Mouse (Mus musculus): ENCODE data around the gene Kbtbd12. TPM values are rescaled to one million over a fixed set of nuclear protein-coding genes. Genes with fewer than 3 reads are reported as not detected.
A peak's percentile ranks its signal among the peaks of the same experiment; 100 is the strongest.

Kbtbd12 gene
- polyA plus RNA-seq, 1 experiment = 0.19 TPM

DNA sequence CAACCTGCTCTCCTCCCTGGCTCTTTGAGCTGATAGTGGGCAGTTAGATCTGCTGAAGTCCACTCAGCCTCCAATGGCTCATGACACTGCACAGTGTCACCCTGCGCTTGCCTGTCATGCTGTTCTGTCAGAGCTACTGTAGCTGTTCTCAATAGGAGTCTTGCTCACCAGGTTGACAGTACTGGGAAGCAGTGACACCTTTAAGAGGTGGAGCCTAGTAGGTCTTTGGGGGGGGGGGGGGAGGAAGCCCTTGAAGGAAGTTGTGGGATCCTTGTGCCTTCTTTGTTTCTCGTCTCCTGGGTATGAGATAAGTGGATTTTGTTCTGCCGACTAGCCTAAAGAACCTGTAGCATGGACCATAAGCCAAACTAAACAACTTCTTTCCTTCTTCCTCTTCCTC is 115.1 kb downstream of the Kbtbd12 start:
- H3K4me1 ChIP-seq (ENCODE audit: control insufficient read depth, insufficient read depth, insufficient read length) = peaks cover 6% of the 10 kb centered on the region; the same call in 1 of the 2 replicates
- peak in 1 of 2 experiments; percentile 17 for DNase-seq (ENCODE audit: low read depth in 1 of 2, low spot score in 2 of 2)
- WGBS = 18% methylated on average over 3 of the region's 3 CpGs
- peak overlapping the region; percentile 52 for H3K4me3 ChIP-seq (ENCODE audit: extremely low read depth, insufficient read depth, insufficient read length)
- no peaks in the 10 kb centered on the region for H3K27me3 ChIP-seq (ENCODE audit: control insufficient read depth, insufficient read depth, low read length)
- H3K36me3 ChIP-seq (ENCODE audit: control insufficient read depth, insufficient read depth, low read length) = no peaks in the 10 kb centered on the region
- no peak for TF ChIP-seq CTCF (IDR thresholded peaks at IDR 0.05; ENCODE audit: extremely low read depth, insufficient read depth, insufficient read length, insufficient replicate concordance)
- TF ChIP-seq POLR2A (IDR thresholded peaks at IDR 0.05; ENCODE audit: low read depth, low read length) = no peak
- no peak overlapping the region for H3K27ac ChIP-seq (ENCODE audit: insufficient read depth, low read length)

DNA sequence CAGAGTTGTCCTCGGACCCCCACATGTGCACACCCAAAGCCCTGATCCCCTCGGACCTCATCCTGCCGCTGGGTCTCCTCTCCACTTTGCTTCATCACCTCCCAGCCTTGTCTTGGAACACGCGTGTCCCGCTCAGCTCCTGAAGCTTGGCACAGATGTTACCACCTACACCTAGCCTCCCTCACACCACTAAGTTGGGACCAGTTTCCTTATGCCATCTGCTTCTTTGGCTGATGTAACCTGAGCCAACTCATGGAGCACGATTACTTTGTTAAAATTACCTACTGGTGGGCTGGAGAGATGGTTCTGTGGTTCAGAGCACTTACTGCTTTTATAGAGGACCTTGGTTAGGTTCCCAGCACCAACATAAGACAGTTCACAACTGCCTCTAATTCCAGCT is 115.9 kb downstream of the Kbtbd12 start:
- no peak for DNase-seq (ENCODE audit: low read depth in 1 of 2, low spot score in 2 of 2)

GRCm38 (mm10) chr6:88518404-88519263 is 119.1 kb downstream of the Kbtbd12 start, which contains the start of gene Sec61a1:
TSS of gene Sec61a1 (minus strand) at chr6:88518905.
- Histone ChIP-seq H3K4me3 (ENCODE audit: extremely low read depth, insufficient read depth, insufficient read length) (peak within 1 kb of the TSS; percentile 78), H3K27ac (ENCODE audit: insufficient read depth, low read length) (peak within 1 kb of the TSS; percentile 91), H3K4me1 (ENCODE audit: control insufficient read depth, insufficient read depth, insufficient read length) (peaks cover 6% of the 10 kb centered on the region; the same call in 1 of the 2 replicates), H3K27me3 (ENCODE audit: control insufficient read depth, insufficient read depth, low read length) (no peaks in the 10 kb centered on the region), H3K36me3 (ENCODE audit: control insufficient read depth, insufficient read depth, low read length) (peaks cover 13% of the 10 kb centered on the region)
- WGBS = under 1% methylated on average over 80 of the region's 80 CpGs
- DNase-seq (ENCODE audit: low read depth in 1 of 2, low spot score in 2 of 2) = peak; percentile 85 to 95
- TF ChIP-seq POLR2A (IDR thresholded peaks at IDR 0.05; ENCODE audit: low read depth, low read length) (peak; percentile 93), CTCF (IDR thresholded peaks at IDR 0.05; ENCODE audit: extremely low read depth, insufficient read depth, insufficient read length, insufficient replicate concordance) (no peak)

More for the DNA sequence above, 115.9 kb downstream of the Kbtbd12 start:
- Histone ChIP-seq H3K4me3 (ENCODE audit: extremely low read depth, insufficient read depth, insufficient read length) (no peak overlapping the region), H3K27ac (ENCODE audit: insufficient read depth, low read length) (no peak overlapping the region), H3K36me3 (ENCODE audit: control insufficient read depth, insufficient read depth, low read length) (no peaks in the 10 kb centered on the region), H3K4me1 (ENCODE audit: control insufficient read depth, insufficient read depth, insufficient read length) (peaks cover 6% of the 10 kb centered on the region; the same call in 1 of the 2 replicates), H3K27me3 (ENCODE audit: control insufficient read depth, insufficient read depth, low read length) (no peaks in the 10 kb centered on the region)
- 91% methylated on average over 7 of the region's 7 CpGs for WGBS
- TF ChIP-seq POLR2A (IDR thresholded peaks at IDR 0.05; ENCODE audit: low read depth, low read length) (no peak), CTCF (IDR thresholded peaks at IDR 0.05; ENCODE audit: extremely low read depth, insufficient read depth, insufficient read length, insufficient replicate concordance) (no peak)

DNA sequence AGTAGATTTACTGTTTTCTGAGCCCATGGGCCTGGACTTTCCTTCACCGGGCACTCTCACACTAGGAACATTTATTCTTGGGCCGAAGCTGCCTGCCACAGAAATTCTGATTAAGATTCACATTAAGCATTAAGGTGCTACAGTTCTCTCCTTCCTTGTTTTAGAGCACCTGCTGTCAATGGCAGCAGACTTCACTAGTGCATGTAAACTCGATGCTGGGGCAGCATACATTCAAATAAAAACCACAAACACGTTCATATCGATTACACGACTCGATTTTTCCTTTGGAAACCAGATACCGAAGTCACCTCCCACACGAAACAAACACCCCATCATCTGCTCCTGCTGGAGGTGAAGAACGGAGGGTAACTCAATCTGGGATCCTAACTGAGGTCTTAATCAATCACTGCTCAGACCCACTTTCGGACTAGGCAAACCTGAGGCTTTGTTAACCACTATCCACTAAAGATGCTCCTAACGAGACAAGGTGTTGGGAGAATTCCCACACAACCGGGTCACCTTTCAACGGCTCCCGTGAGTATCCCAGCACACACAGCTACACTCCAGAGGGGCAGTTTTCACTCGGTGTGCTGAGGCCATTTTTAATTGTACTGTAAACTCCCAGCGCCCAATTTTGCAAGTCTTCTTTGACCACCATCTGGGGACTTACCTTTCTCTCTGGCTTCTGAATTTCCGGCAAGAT is 119.9 kb downstream of the Kbtbd12 start:
- DNase-seq (ENCODE audit: low read depth in 1 of 2, low spot score in 2 of 2) = no peak
- H3K27ac ChIP-seq (ENCODE audit: insufficient read depth, low read length) = peak overlapping the region; percentile 82; the same call in 1 of the 2 replicates
- WGBS = 9% methylated on average over 18 of the region's 18 CpGs
- peaks cover 13% of the 10 kb centered on the region for H3K36me3 ChIP-seq (ENCODE audit: control insufficient read depth, insufficient read depth, low read length)
- H3K4me3 ChIP-seq (ENCODE audit: extremely low read depth, insufficient read depth, insufficient read length) = peak overlapping the region; percentile 75
- no peaks in the 10 kb centered on the region for H3K27me3 ChIP-seq (ENCODE audit: control insufficient read depth, insufficient read depth, low read length)
- TF ChIP-seq POLR2A (IDR thresholded peaks at IDR 0.05; ENCODE audit: low read depth, low read length) = no peak
- no peak for TF ChIP-seq CTCF (IDR thresholded peaks at IDR 0.05; ENCODE audit: extremely low read depth, insufficient read depth, insufficient read length, insufficient replicate concordance)
- H3K4me1 ChIP-seq (ENCODE audit: control insufficient read depth, insufficient read depth, insufficient read length) = peaks cover 6% of the 10 kb centered on the region; the same call in 1 of the 2 replicates

GRCm38 (mm10) chr6:88516667-88517066 is 121.1 kb downstream of the Kbtbd12 start:
- no peak overlapping the region for H3K4me3 ChIP-seq (ENCODE audit: extremely low read depth, insufficient read depth, insufficient read length)
- H3K27ac ChIP-seq (ENCODE audit: insufficient read depth, low read length) = no peak overlapping the region
- WGBS = 71% methylated on average over 5 of the region's 5 CpGs
- DNase-seq (ENCODE audit: low read depth in 1 of 2, low spot score in 2 of 2) = no peak
- peaks cover 24% of the 10 kb centered on the region for H3K36me3 ChIP-seq (ENCODE audit: control insufficient read depth, insufficient read depth, low read length)
- H3K4me1 ChIP-seq (ENCODE audit: control insufficient read depth, insufficient read depth, insufficient read length) = peaks cover 2% of the 10 kb centered on the region; the same call in 1 of the 2 replicates
- TF ChIP-seq POLR2A (IDR thresholded peaks at IDR 0.05; ENCODE audit: low read depth, low read length) = no peak
- TF ChIP-seq CTCF (IDR thresholded peaks at IDR 0.05; ENCODE audit: extremely low read depth, insufficient read depth, insufficient read length, insufficient replicate concordance) = no peak
- no peaks in the 10 kb centered on the region for H3K27me3 ChIP-seq (ENCODE audit: control insufficient read depth, insufficient read depth, low read length)

- DNase-seq (ENCODE audit: low read depth in 1 of 2, low spot score in 2 of 2) = no peak
- Histone ChIP-seq H3K27ac (ENCODE audit: insufficient read depth, low read length) (no peak overlapping the region), H3K4me3 (ENCODE audit: extremely low read depth, insufficient read depth, insufficient read length) (no peak overlapping the region), H3K36me3 (ENCODE audit: control insufficient read depth, insufficient read depth, low read length) (peaks cover 26% of the 10 kb centered on the region), H3K4me1 (ENCODE audit: control insufficient read depth, insufficient read depth, insufficient read length) (peaks cover 2% of the 10 kb centered on the region; the same call in 1 of the 2 replicates), H3K27me3 (ENCODE audit: control insufficient read depth, insufficient read depth, low read length) (no peaks in the 10 kb centered on the region)
- TF ChIP-seq POLR2A (IDR thresholded peaks at IDR 0.05; ENCODE audit: low read depth, low read length) (no peak), CTCF (IDR thresholded peaks at IDR 0.05; ENCODE audit: extremely low read depth, insufficient read depth, insufficient read length, insufficient replicate concordance) (no peak)
- WGBS = 90% methylated on average over 8 of the region's 8 CpGs
Measured at GRCm38 (mm10) chr6:88515971-88516370, 121.8 kb downstream of the Kbtbd12 start.
